Mouse (Mus musculus) liver, embryonic 14.5 days (tissue): Measurements from ENCODE around the gene Clic1. TPM values are rescaled to one million over a fixed set of nuclear protein-coding genes. Genes with fewer than 3 reads are reported as not detected.
A peak's percentile ranks its signal among the peaks of the same experiment; 100 is the strongest.
"Not testable (repeated sequence)": the region's sequence is repeated elsewhere in the genome, so short reads cannot be mapped to it uniquely, and the experiment has no call there.

ENCODE experiments used
- ATAC-seq: fragments of 200-750 bp; cut with Nextera tagmentation; 2 replicates; pipeline ENCODE4 v1.8.0; 2017; ENCODE audit warnings: moderate number of reproducible peaks, mild to moderate bottlenecking, moderate library complexity; ENCODE audit not compliant: insufficient read depth
- DNase-seq, 3 experiments: peaks; one replicate each; pipeline ENCODE4 v3.0.0-alpha.2; 2012 to 2013; ENCODE audit warnings: low read depth in 3 of 3, low spot score in 3 of 3
- H3K27ac ChIP-seq: fragments of 300-500 bp; sonication (generic); 2 replicates; pipeline ENCODE4 v1.5.1; 2014; ENCODE audit warnings: moderate library complexity, mild to moderate bottlenecking, control low read depth, inconsistent platforms
- H3K27me3 ChIP-seq: fragments of 300-500 bp; sonication (generic); 2 replicates; pipeline ENCODE4 v1.6.1; 2014; ENCODE audit warnings: mild to moderate bottlenecking, low read length, moderate library complexity; ENCODE audit not compliant: control insufficient read depth, insufficient read depth
- H3K36me3 ChIP-seq: fragments of 300-500 bp; sonication (generic); replicated peaks from 2 replicates; pipeline ENCODE4 v1.6.1; 2014; ENCODE audit warnings: low read depth; ENCODE audit not compliant: control insufficient read depth, insufficient read depth
- H3K4me1 ChIP-seq, 2 experiments: fragments of 200-500 bp in 1 of 2; fragments of 300-500 bp in 1 of 2; sonication (generic) in 1 of 2; replicated peaks; 2 replicates each; pipeline ENCODE4 v1.6.1; 2012 to 2014; ENCODE audit warnings: antibody characterized with exemption in 1 of 2, inconsistent platforms in 1 of 2, low read length in 1 of 2; ENCODE audit not compliant: control insufficient read depth in 2 of 2, insufficient read depth in 2 of 2
- H3K4me2 ChIP-seq: fragments of 300-500 bp; sonication (generic); 2 replicates; pipeline ENCODE4 v1.6.1; 2014; ENCODE audit warnings: low read depth, mild to moderate bottlenecking, control low read depth, moderate library complexity
- H3K4me3 ChIP-seq, 2 experiments: fragments of 200-500 bp in 1 of 2; fragments of 300-500 bp in 1 of 2; sonication (generic) in 1 of 2; 2 replicates each; pipeline ENCODE4 v1.5.1; 2012 to 2014; ENCODE audit warnings: low read depth in 2 of 2, low read length in 2 of 2, mild to moderate bottlenecking in 2 of 2, control low read depth in 1 of 2, inconsistent platforms in 1 of 2, moderate library complexity in 1 of 2; ENCODE audit not compliant: insufficient read depth in 1 of 2
- H3K9ac ChIP-seq: fragments of 300-500 bp; sonication (generic); replicated peaks from 2 replicates; pipeline ENCODE4 v1.6.1; 2014; ENCODE audit warnings: mild to moderate bottlenecking, control low read depth, moderate library complexity
- H3K9me3 ChIP-seq: fragments of 300-500 bp; sonication (generic); 2 replicates; pipeline ENCODE4 v1.6.1; 2016; ENCODE audit warnings: low read length, mixed read lengths; ENCODE audit not compliant: control insufficient read depth
- CTCF ChIP-seq: IDR thresholded peaks from 2 replicates; pipeline ENCODE4 v1.5.1; 2016; ENCODE audit warnings: antibody characterized with exemption, low read depth, control low read depth
- EP300 ChIP-seq: IDR thresholded peaks from 2 replicates; pipeline ENCODE4 v1.6.1; 2016; ENCODE audit warnings: antibody characterized with exemption, low read depth
- WGBS: fragments of 180-500 bp; shearing (Covaris S2); extraction: QIAGEN DNeasy Blood & Tissue Kit; methylation state at CpG from one replicate; pipeline ENCODE4 v1.1.7; 2014; ENCODE audit not compliant: insufficient replicate concordance; 5-methylcytosine and 5-hydroxymethylcytosine counted together
- polyA plus RNA-seq, 2 experiments: library from polyadenylated mRNA; depleted of rRNA in 1 of 2; stranded (reverse) in 1 of 2; unstranded in 1 of 2; fragments of >200 nt; fragmentation: Nextera tagmentation in 1 of 2; extraction: Ambion mirVana in 1 of 2; gene quantifications; 2 replicates each; pipeline versions ENCODE4 v1.2.1 to v1.2.3; 2012 to 2014

The Clic1 gene
- polyA plus RNA-seq, 2 experiments = 38.1 to 78.0 TPM

DNA sequence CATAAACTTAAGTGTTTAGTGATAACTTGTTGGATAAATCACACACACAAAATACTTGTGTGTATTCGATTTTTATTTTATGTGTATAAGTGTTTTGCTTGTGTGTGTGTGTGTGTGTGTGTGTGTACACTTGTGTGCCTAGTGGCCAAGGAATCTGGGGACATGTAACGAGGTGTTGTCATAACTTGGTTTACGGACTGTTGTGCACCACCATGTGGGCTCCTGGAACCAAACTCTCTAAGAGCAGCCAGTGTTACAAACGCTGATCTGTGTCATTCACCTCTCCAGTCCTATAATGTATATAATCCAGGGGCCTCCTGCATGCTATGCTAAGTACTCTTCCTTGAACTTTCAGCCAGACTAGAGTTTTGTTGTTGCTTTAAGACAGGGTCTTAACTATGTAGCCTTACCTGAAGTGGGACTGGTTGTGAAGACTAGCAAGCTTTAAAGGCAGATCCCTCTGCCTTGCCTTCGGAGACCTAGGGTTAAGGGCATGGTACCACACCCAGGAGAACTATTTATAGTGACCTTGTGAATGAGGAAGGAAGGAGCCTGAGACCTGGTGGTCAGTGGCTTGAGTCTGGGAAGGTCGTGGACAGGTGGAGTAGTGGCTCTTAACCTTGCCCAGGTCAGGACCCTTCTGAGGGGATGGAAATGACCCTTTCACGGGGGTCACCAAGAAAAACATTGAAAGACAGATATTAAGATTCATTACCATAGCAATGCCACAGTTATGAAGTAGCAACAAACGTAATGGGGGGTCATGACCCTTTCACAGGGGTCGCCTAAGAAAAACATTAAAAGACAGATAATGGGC is 46.5 kb upstream of the Clic1 start:
- peak overlapping the region; percentile 73 to 89 for H3K4me3 ChIP-seq
- H3K4me1 ChIP-seq = peaks cover 22 to 32% of the 10 kb centered on the region in 2 experiments
- H3K9me3 ChIP-seq = no peaks in the 10 kb centered on the region
- peak overlapping the region; percentile 81 for H3K9ac ChIP-seq
- H3K27ac ChIP-seq = peak overlapping the region; percentile 87
- ATAC-seq = no peak
- DNase-seq = no peak
- 33% methylated on average over 9 of the region's 9 CpGs for WGBS
- H3K4me2 ChIP-seq = peak overlapping the region; percentile 88
- no peaks in the 10 kb centered on the region for H3K27me3 ChIP-seq
- TF ChIP-seq CTCF = no peak
- no peak for TF ChIP-seq EP300
- peaks cover 43% of the 10 kb centered on the region for H3K36me3 ChIP-seq

DNA sequence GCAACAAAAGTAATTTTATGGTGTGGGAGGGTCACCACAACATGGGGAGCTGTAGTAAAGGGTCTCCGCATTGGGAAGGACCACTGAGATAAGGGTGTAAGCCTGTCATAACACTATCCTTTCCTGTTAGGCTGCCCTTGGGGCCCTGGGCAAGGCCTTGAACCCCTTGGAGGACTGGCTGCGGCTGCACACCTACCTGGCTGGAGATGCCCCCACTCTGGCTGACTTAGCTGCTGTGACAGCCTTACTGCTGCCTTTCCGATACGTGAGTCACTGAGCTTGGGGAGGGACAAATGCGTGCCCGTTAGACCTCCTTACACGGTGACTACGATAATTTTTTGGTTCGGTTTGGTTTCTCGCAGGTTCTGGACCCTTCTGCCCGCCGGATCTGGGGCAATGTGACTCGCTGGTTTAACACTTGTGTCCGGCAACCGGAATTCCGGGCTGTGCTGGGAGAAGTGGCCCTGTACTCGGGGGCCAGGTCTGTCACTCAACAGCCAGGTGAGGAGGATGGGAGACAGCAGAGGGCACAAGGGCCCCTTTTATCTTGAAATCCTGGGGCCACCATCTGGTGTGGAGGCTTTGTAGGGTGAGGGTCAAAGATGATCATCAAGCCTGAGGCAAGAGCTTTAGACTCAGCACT is 45.6 kb upstream of the Clic1 start:
- Histone ChIP-seq H3K36me3 (peaks cover 45% of the 10 kb centered on the region), H3K9ac (no peak overlapping the region)
- 85% methylated on average over 17 of the region's 17 CpGs for WGBS

DNA sequence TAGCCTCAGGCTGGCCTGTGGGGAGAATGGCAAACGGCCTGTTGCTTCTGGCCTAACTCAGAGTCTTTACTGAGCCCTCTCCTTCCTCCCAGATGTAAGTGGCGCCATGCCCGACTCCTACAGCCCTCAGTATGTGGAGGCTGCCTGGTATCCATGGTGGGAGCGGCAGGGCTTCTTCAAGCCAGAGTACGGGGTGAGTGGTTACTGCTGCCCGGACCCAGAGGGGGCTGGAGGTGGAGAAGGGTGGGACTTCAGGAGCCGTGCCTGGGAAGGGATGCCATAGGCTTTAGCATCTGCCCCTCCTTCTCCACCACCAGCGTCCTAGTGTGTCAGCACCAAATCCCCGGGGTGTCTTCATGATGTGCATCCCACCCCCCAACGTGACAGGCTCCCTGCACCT is 44.6 kb upstream of the Clic1 start:
- no peaks in the 10 kb centered on the region for H3K9me3 ChIP-seq
- H3K9ac ChIP-seq = no peak overlapping the region
- H3K4me3 ChIP-seq = no peak overlapping the region
- peaks cover 53% of the 10 kb centered on the region for H3K36me3 ChIP-seq
- no peaks in the 10 kb centered on the region for H3K27me3 ChIP-seq
- H3K4me1 ChIP-seq = peaks cover 14 to 21% of the 10 kb centered on the region in 2 experiments
- ATAC-seq (no peak), DNase-seq (no peak)
- 84% methylated on average over 10 of the region's 10 CpGs for WGBS
- TF ChIP-seq CTCF (no peak), EP300 (no peak)
- no peak overlapping the region for H3K27ac ChIP-seq
- no peak overlapping the region for H3K4me2 ChIP-seq

More for the DNA sequence above, 45.6 kb upstream of the Clic1 start:
- ATAC-seq = no peak
- Histone ChIP-seq H3K9me3 (no peaks in the 10 kb centered on the region), H3K27ac (no peak overlapping the region), H3K4me1 (peaks cover 15 to 23% of the 10 kb centered on the region in 2 experiments), H3K4me2 (peak overlapping the region; percentile 88), H3K27me3 (no peaks in the 10 kb centered on the region), H3K4me3 (no peak overlapping the region)
- TF ChIP-seq CTCF = no peak
- no peak for TF ChIP-seq EP300
- no peak for DNase-seq

DNA sequence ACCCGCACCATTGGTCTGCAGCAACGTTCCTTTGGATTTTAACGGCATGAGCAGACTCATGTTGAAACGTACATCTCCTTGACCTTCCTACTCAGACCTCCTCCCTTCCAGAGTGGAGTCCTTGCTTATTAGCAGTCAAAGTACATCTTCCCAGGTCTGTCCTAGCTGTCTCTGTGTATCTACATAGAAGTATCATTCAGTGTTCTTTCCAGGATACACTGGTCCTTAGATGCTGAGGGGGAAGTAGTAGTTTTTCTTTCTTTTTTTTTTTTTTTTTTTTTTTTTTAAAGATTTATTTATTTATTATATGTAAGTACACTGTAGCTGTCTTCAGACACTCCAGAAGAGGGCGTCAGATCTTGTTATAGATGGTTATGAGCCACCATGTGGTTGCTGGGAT is 43.9 kb upstream of the Clic1 start:
- not testable (repeated sequence) for ATAC-seq, H3K4me3 ChIP-seq, H3K4me2 ChIP-seq, H3K27ac ChIP-seq, H3K27me3 ChIP-seq, H3K9ac ChIP-seq, H3K9me3 ChIP-seq, DNase-seq
- Histone ChIP-seq H3K36me3 (peaks cover 61% of the 10 kb centered on the region), H3K4me1 (peaks cover 14 to 21% of the 10 kb centered on the region in 2 experiments)
- WGBS = 92% methylated on average over 4 of the region's 5 CpGs

DNA sequence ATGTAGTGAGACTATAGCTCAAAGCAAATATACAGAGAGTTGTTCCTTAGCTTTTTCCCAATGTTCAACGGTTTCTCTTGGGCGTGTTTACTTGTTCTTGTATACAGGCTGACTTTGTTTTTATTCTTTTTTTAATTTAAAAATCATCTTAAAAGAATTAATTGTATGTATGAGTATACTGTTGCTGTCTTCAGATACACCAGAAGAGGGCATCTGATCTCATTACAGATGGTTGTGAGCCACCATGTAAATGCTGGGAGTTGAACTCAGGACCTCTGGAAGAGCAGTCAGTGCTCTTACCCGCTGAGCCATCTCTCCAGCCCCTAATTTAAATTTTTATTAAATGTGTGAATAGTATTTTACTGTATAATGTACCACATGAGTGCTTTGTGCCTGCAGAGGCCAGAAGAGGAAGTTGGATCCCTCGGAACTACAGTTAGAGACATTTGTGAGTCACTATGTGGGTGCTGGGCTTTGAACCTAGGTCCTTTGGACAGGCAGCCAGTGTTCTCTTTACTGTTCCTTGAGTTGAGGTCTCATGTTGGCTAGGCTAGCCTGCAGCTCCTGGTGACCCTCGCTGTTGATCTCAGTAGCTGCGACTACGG is 42.3 kb upstream of the Clic1 start:
- TF ChIP-seq EP300 (no peak), CTCF (peak; percentile 14; the same call in 1 of the 2 replicates)

More for the DNA sequence above, 42.3 kb upstream of the Clic1 start:
- no peaks in the 10 kb centered on the region for H3K9me3 ChIP-seq
- H3K4me3 ChIP-seq = no peak overlapping the region
- WGBS = 83% methylated on average over 7 of the region's 7 CpGs
- H3K36me3 ChIP-seq = peaks cover 76% of the 10 kb centered on the region
- H3K27ac ChIP-seq = no peak overlapping the region
- no peak overlapping the region for H3K4me2 ChIP-seq
- H3K4me1 ChIP-seq = peaks cover 14 to 17% of the 10 kb centered on the region in 2 experiments
- ATAC-seq = no peak
- H3K9ac ChIP-seq = no peak overlapping the region
- no peaks in the 10 kb centered on the region for H3K27me3 ChIP-seq
- no peak for DNase-seq
